Mouse (Mus musculus) regulatory T cell (primary cell): ENCODE data around the gene Crmp1.

ENCODE experiments used
- in situ Hi-C: fragments of 300-600 bp; cut with MboI, MseI; formaldehyde crosslinking; loops from one replicate; pipeline ENCODE4 v1.15.1; 2025; ENCODE audit warnings: high pct_unique_total_duplicates

Gene Crmp1

GRCm38 (mm10) chr5:37241651-37242151 is at the start of gene Crmp1:
Gene Crmp1, plus strand, starts transcription at chr5:37241940.
- in situ Hi-C loops: no loop called here

- in situ Hi-C loops: no loop called here
Measured at GRCm38 (mm10) chr5:37196196-37196595, 45.5 kb upstream of the Crmp1 start.

- in situ Hi-C loops: no loop called here
Measured at GRCm38 (mm10) chr5:37196666-37197250, 45.0 kb upstream of the Crmp1 start.

GRCm38 (mm10) chr5:37197423-37197822 is 44.3 kb upstream of the Crmp1 start:
- in situ Hi-C loops: no loop called here

- in situ Hi-C loops: no loop called here
Measured at GRCm38 (mm10) chr5:37198011-37198688, 43.6 kb upstream of the Crmp1 start.

- in situ Hi-C loops: no loop called here
Measured at GRCm38 (mm10) chr5:37202285-37202684, 39.5 kb upstream of the Crmp1 start.

GRCm38 (mm10) chr5:37204886-37205285 is 36.9 kb upstream of the Crmp1 start:
- in situ Hi-C loops: no loop called here

GRCm38 (mm10) chr5:37205420-37205819 is 36.3 kb upstream of the Crmp1 start:
- in situ Hi-C loops: no loop called here

- in situ Hi-C loops: no loop called here
Measured at GRCm38 (mm10) chr5:37206364-37206763, 35.4 kb upstream of the Crmp1 start.

GRCm38 (mm10) chr5:37212938-37213708 is 28.6 kb upstream of the Crmp1 start:
- in situ Hi-C loops: no loop called here

GRCm38 (mm10) chr5:37213709-37214103 is 28.0 kb upstream of the Crmp1 start:
- in situ Hi-C loops: no loop called here

GRCm38 (mm10) chr5:37214614-37215013 is 27.1 kb upstream of the Crmp1 start:
- in situ Hi-C loops: no loop called here

- in situ Hi-C loops: no loop called here
Measured at GRCm38 (mm10) chr5:37215276-37215675, 26.5 kb upstream of the Crmp1 start.

GRCm38 (mm10) chr5:37219615-37220014 is 22.1 kb upstream of the Crmp1 start:
- in situ Hi-C loops: no loop called here

GRCm38 (mm10) chr5:37220575-37220974 is 21.2 kb upstream of the Crmp1 start:
- in situ Hi-C loops: no loop called here

- in situ Hi-C loops: no loop called here
Measured at GRCm38 (mm10) chr5:37221563-37221962, 20.2 kb upstream of the Crmp1 start.

GRCm38 (mm10) chr5:37222316-37222715 is 19.4 kb upstream of the Crmp1 start:
- in situ Hi-C loops: no loop called here

- in situ Hi-C loops: no loop called here
Measured at GRCm38 (mm10) chr5:37225708-37226107, 16.0 kb upstream of the Crmp1 start.

GRCm38 (mm10) chr5:37227956-37228680 is 13.6 kb upstream of the Crmp1 start:
- in situ Hi-C loops: no loop called here

GRCm38 (mm10) chr5:37228894-37229293 is 12.8 kb upstream of the Crmp1 start:
- in situ Hi-C loops: no loop called here

GRCm38 (mm10) chr5:37233010-37233557 is 8.7 kb upstream of the Crmp1 start:
- in situ Hi-C loops: no loop called here

- in situ Hi-C loops: no loop called here
Measured at GRCm38 (mm10) chr5:37238654-37239053, 3.1 kb upstream of the Crmp1 start.
